Mouse (Mus musculus) mammary gland, adult 2 months (tissue): ENCODE data around the gene Mertk. TPM values are rescaled to one million over a fixed set of nuclear protein-coding genes. Genes with fewer than 3 reads are reported as not detected.

Experiments used
- polyA plus RNA-seq: library from polyadenylated mRNA; depleted of rRNA; stranded (reverse); fragments of >200 nt; gene quantifications from 2 replicates; pipeline ENCODE4 v1.2.3, GENCODE M21; 2012; ENCODE audit warnings: low replicate concordance; rRNA removed

Mertk gene
- 2.4 and 3.9 TPM in 2 replicates for polyA plus RNA-seq

GRCm38 (mm10) chr2:128698693-128699181 is at the start of gene Mertk:
Gene Mertk, plus strand, starts transcription at chr2:128698956.

GRCm38 (mm10) chr2:128686921-128687557 is 11.7 kb upstream of the Mertk start, which contains the start of gene Anapc1:
Gene Anapc1, minus strand, starts transcription at chr2:128687391.

DNA sequence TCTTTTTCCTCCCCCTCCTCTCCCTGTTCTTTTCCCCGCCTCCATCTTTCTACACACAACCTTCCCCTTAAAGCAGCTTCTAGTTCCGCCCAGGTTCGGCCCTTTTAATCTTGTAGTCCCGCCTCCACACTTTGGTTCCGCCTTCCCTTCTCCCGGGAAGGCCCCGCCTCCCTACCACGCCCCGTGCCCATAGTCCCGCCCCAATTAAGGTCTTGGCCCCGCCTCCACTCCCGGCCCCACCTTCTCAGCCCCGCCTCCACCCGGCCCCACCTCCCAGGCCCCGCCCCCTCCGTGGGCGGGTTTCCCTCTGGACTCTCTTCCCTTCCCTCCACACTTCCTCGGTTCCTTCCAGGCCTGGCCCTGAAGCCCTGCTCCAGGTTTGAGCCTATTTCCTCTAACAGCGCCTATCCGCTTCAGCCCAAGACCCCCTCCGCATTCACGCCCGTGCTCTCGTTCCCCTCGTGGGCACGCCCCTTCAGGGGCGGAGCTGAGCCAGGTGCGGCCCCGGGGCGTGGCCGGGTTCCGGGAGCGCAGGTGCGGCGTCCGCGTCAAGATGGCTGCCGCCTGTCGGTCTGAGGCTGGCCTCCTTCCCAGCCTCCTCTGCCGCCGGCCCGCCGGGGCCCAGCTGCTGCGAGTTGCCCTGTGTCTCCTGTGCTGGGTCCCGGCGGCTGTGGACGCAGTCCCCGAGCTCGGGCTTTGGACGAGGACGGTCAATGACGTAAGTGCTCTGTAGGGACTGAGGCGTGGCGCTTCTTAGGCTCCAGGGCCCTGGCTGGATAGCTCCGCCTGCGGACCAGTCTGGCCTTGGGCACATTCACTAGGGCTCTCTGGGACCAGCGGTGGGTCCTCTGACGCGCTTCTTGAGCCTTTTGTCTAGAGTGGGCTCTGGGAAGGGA is 119.3 kb downstream of the Mertk start, which contains the start of gene Tmem87b:
TSS of gene Tmem87b (plus strand) at position 333 of the 896 bp plus-strand sequence.

Other genes starting within 250 kb of the Mertk start
- not detected in 2 replicates for gene Spdye4c, start 107.7 kb upstream of the Mertk start, polyA plus RNA-seq
- gene Anapc1, start 11.6 kb upstream of the Mertk start, polyA plus RNA-seq, result 38.1 and 62.6 TPM in 2 replicates
- gene Tmem87b, start 119.2 kb downstream of the Mertk start, polyA plus RNA-seq, result 10.3 and 22.4 TPM in 2 replicates
- 10.5 and 15.0 TPM in 2 replicates for gene Fbln7, start 164.0 kb downstream of the Mertk start, polyA plus RNA-seq
- gene Zc3h8, start 245.1 kb downstream of the Mertk start, polyA plus RNA-seq, result 0.73 and 0.99 TPM in 2 replicates